ENCODE assay signal across 7 mouse cellular contexts in genomic region chr12:25438217-25439028, GRCm38 (mm10).
A peak's percentile ranks its signal among the peaks of the same experiment; 100 is the strongest.
DNase-seq lines count a peak whose midpoint lies in the region; ATAC-seq and TF ChIP-seq lines count a peak whose summit lies in the region.

No protein-coding gene starts in this region.

- no peak overlapping the region for H3K27ac ChIP-seq in midbrain, embryonic 11.5 days (ENCODE audit: low read depth, low read length)
- H3K27ac ChIP-seq in midbrain, embryonic 15.5 days: no peak overlapping the region
- H3K27ac ChIP-seq in bone marrow macrophage, adult 2 months (ENCODE audit: insufficient read depth, low read depth, low read length): 0 out of 2 replicates have a peak overlapping the region, but pooled peaks have one; percentile 2
- H3K27ac ChIP-seq in kidney, postnatal 0 days: no peak overlapping the region

- H3K36me3 ChIP-seq in midbrain, embryonic 11.5 days (ENCODE audit: control insufficient read depth, insufficient read depth, low read length): no peaks in the 10 kb centered on the region
- H3K36me3 ChIP-seq in midbrain, embryonic 15.5 days (replicated peaks): no peaks in the 10 kb centered on the region
- no peaks in the 10 kb centered on the region for H3K36me3 ChIP-seq in kidney, postnatal 0 days (ENCODE audit: insufficient read depth, low read length)

- no peaks in the 10 kb centered on the region for H3K27me3 ChIP-seq in midbrain, embryonic 11.5 days (ENCODE audit: control insufficient read depth, insufficient read depth, low read length)
- H3K27me3 ChIP-seq in midbrain, embryonic 15.5 days (replicated peaks): no peaks in the 10 kb centered on the region
- H3K27me3 ChIP-seq in kidney, postnatal 0 days (ENCODE audit: insufficient read depth, low read length): no peaks in the 10 kb centered on the region

- H3K9ac ChIP-seq in midbrain, embryonic 11.5 days (ENCODE audit: low read length): no peak overlapping the region
- no peak overlapping the region for H3K9ac ChIP-seq in midbrain, embryonic 15.5 days
- H3K9ac ChIP-seq in kidney, postnatal 0 days (ENCODE audit: low read depth, low read length): no peak overlapping the region

- no peak for TF ChIP-seq POLR2A in bone marrow macrophage, adult 2 months (IDR thresholded peaks at IDR 0.05; ENCODE audit: borderline replicate concordance, low read depth, low read length)

- H3K4me1 ChIP-seq in midbrain, embryonic 11.5 days (ENCODE audit: control insufficient read depth, insufficient read depth, low read length): no peaks in the 10 kb centered on the region
- H3K4me1 ChIP-seq in midbrain, embryonic 15.5 days: no peaks in the 10 kb centered on the region
- H3K4me1 ChIP-seq in bone marrow macrophage, adult 2 months (ENCODE audit: control insufficient read depth, insufficient read depth, low read length): peaks cover 15% of the 10 kb centered on the region
- H3K4me1 ChIP-seq in kidney, postnatal 0 days (replicated peaks; ENCODE audit: insufficient read depth, low read length): 0 out of 2 replicates have a peak, but pooled peaks cover 10% of the 10 kb centered on the region

- no peak overlapping the region for H3K4me3 ChIP-seq in midbrain, embryonic 11.5 days (ENCODE audit: low read depth, low read length)
- no peak overlapping the region for H3K4me3 ChIP-seq in midbrain, embryonic 15.5 days
- no peak overlapping the region for H3K4me3 ChIP-seq in bone marrow macrophage, adult 2 months (ENCODE audit: insufficient read depth, low read length)
- no peak overlapping the region for H3K4me3 ChIP-seq in kidney, postnatal 0 days (replicated peaks; ENCODE audit: low read depth, low read length)

- H3K4me2 ChIP-seq in midbrain, embryonic 11.5 days: no peak overlapping the region
- no peak overlapping the region for H3K4me2 ChIP-seq in midbrain, embryonic 15.5 days
- no peak overlapping the region for H3K4me2 ChIP-seq in kidney, postnatal 0 days (ENCODE audit: low read length)

- TF ChIP-seq CTCF in bone marrow macrophage, adult 2 months (IDR thresholded peaks at IDR 0.05; ENCODE audit: low read depth, low read length): no peak
- TF ChIP-seq CTCF in kidney, postnatal 0 days (IDR thresholded peaks at IDR 0.05; ENCODE audit: low read depth): no peak

- WGBS in midbrain, embryonic 11.5 days: 63% methylated on average over 8 of the region's 8 CpGs
- WGBS in midbrain, embryonic 15.5 days: 66% methylated on average over 8 of the region's 8 CpGs
- WGBS in kidney, postnatal 0 days: 30% methylated on average over 8 of the region's 8 CpGs

- DNase-seq in midbrain, embryonic 11.5 days (ENCODE audit: low spot score, missing footprints): peak; percentile 81
- DNase-seq in kidney, postnatal 0 days (ENCODE audit: low spot score): peak; percentile 71
- peak; percentile 38 for DNase-seq in thymus, postnatal 14 days
- DNase-seq in cerebellum, adult 9-10 months: no peak
- DNase-seq in yolk sac, embryonic 10.5 days (ENCODE audit: low spot score): no peak

- no peak for ATAC-seq in midbrain, embryonic 11.5 days (ENCODE audit: low FRiP score)
- ATAC-seq in midbrain, embryonic 15.5 days (replicated peaks): no peak
- ATAC-seq in kidney, postnatal 0 days (replicated peaks; ENCODE audit: low FRiP score, low read depth): peak; percentile 81

- H3K9me3 ChIP-seq in midbrain, embryonic 11.5 days (ENCODE audit: control insufficient read depth, low read length): no peaks in the 10 kb centered on the region
- no peaks in the 10 kb centered on the region for H3K9me3 ChIP-seq in midbrain, embryonic 15.5 days
- H3K9me3 ChIP-seq in kidney, postnatal 0 days (replicated peaks; ENCODE audit: low read length): no peaks in the 10 kb centered on the region

Comparison
In these comparisons a context has a peak if more than half of its experiments do, and no peak if none do; other contexts are left out.
1. DNase-seq: peak in midbrain, embryonic 11.5 days (single experiment), kidney, postnatal 0 days (single experiment) and thymus, postnatal 14 days (single experiment); none in cerebellum, adult 9-10 months (single experiment) and yolk sac, embryonic 10.5 days (single experiment).